Mouse (Mus musculus) small intestine, adult 2 months (tissue): ENCODE measurements at regions not wholly inside any gene's neighbourhood (a gene's known extent, or its start where the extent isn't known, plus 50 kb on each side); places are given as distances from the start of the nearest gene placed in this dataset.

Source experiments
- H3K27ac ChIP-seq: fragments of 200-500 bp; 2 replicates; pipeline ENCODE4 v1.5.1; 2012; ENCODE audit warnings: low read depth, low read length, control low read depth, inconsistent platforms; ENCODE audit not compliant: insufficient read depth
- H3K27me3 ChIP-seq: fragments of 200-500 bp; 2 replicates; pipeline ENCODE4 v1.6.1; 2012; ENCODE audit warnings: mild to moderate bottlenecking, moderate library complexity, low read length, inconsistent platforms; ENCODE audit not compliant: control insufficient read depth, insufficient read depth
- H3K36me3 ChIP-seq: fragments of 200-500 bp; 2 replicates; pipeline ENCODE4 v1.6.1; 2012; ENCODE audit warnings: mild to moderate bottlenecking, low read length, control low read depth, inconsistent platforms; ENCODE audit not compliant: control insufficient read depth, insufficient read depth
- H3K4me1 ChIP-seq: fragments of 200-500 bp; 2 replicates; pipeline ENCODE4 v1.6.1; 2012; ENCODE audit warnings: low read length, inconsistent platforms, mixed read lengths; ENCODE audit not compliant: control insufficient read depth, insufficient read depth, insufficient read length
- H3K4me3 ChIP-seq: fragments of 200-500 bp; 2 replicates; pipeline ENCODE4 v1.5.1; 2012; ENCODE audit warnings: low read depth, mild to moderate bottlenecking, control low read depth, inconsistent platforms, low read length, moderate library complexity
- CTCF ChIP-seq: fragments of 200-500 bp; IDR thresholded peaks from 2 replicates; pipeline ENCODE4 v1.5.1; 2012; ENCODE audit warnings: low read depth, mild to moderate bottlenecking, control low read depth, inconsistent platforms, low read length, moderate library complexity, mixed read lengths; ENCODE audit not compliant: insufficient replicate concordance, insufficient read length; ENCODE audit errors: extremely low read depth
- POLR2A ChIP-seq: fragments of 200-500 bp; IDR thresholded peaks from 2 replicates; pipeline ENCODE4 v1.6.1; 2012; ENCODE audit warnings: low read depth, mild to moderate bottlenecking, control low read depth, inconsistent platforms, low read length, moderate library complexity
- WGBS: fragments of 180-500 bp; shearing (Covaris S2); methylation state at CpG from one replicate; pipeline ENCODE4 v1.1.7; 2018; 5-methylcytosine and 5-hydroxymethylcytosine counted together

GRCm38 (mm10) chr4:24248142-24249054 is 247.9 kb upstream of the Mms22l start:
- Histone ChIP-seq H3K4me3 (no peak overlapping the region), H3K27me3 (no peaks in the 10 kb centered on the region), H3K36me3 (no peaks in the 10 kb centered on the region), H3K27ac (no peak overlapping the region), H3K4me1 (no peaks in the 10 kb centered on the region)
- 78% methylated on average over 6 of the region's 6 CpGs for WGBS
- no peak for TF ChIP-seq POLR2A
- no peak for TF ChIP-seq CTCF

GRCm38 (mm10) chr4:24249243-24249970 is 246.8 kb upstream of the Mms22l start:
- H3K27me3 ChIP-seq = no peaks in the 10 kb centered on the region
- H3K36me3 ChIP-seq = no peaks in the 10 kb centered on the region
- TF ChIP-seq CTCF (no peak), POLR2A (no peak)
- no peak overlapping the region for H3K27ac ChIP-seq
- WGBS = 34% methylated on average over 6 of the region's 6 CpGs
- no peak overlapping the region for H3K4me3 ChIP-seq
- no peaks in the 10 kb centered on the region for H3K4me1 ChIP-seq

GRCm38 (mm10) chr4:24278154-24278553 is 218.1 kb upstream of the Mms22l start:
- no peak for TF ChIP-seq CTCF
- TF ChIP-seq POLR2A = no peak
- Histone ChIP-seq H3K4me3 (no peak overlapping the region), H3K36me3 (no peaks in the 10 kb centered on the region), H3K27me3 (no peaks in the 10 kb centered on the region), H3K4me1 (no peaks in the 10 kb centered on the region), H3K27ac (no peak overlapping the region)
- WGBS = 39% methylated on average over 3 of the region's 3 CpGs
